Mouse (Mus musculus) liver, embryonic 16.5 days (tissue): ENCODE measurements around the gene Ddc. TPM values are rescaled to one million over a fixed set of nuclear protein-coding genes. Genes with fewer than 3 reads are reported as not detected.

Experiments
- ATAC-seq: fragments of 200-750 bp; cut with Nextera tagmentation; 2 replicates; pipeline ENCODE4 v1.8.0; 2017; ENCODE audit warnings: low read depth, mild to moderate bottlenecking, moderate number of reproducible peaks, moderate library complexity
- H3K27ac ChIP-seq: fragments of 300-500 bp; sonication (generic); 2 replicates; pipeline ENCODE4 v1.5.1; 2014; ENCODE audit warnings: mild to moderate bottlenecking, low read length
- H3K27me3 ChIP-seq: fragments of 300-500 bp; sonication (generic); 2 replicates; pipeline ENCODE4 v1.6.1; 2014; ENCODE audit warnings: low read depth, low read length, mixed read lengths; ENCODE audit not compliant: control insufficient read depth, insufficient read depth
- H3K36me3 ChIP-seq: fragments of 300-500 bp; sonication (generic); 2 replicates; pipeline ENCODE4 v1.6.1; 2014; ENCODE audit warnings: mild to moderate bottlenecking; ENCODE audit not compliant: control insufficient read depth, insufficient read depth
- H3K4me1 ChIP-seq: fragments of 300-500 bp; sonication (generic); 2 replicates; pipeline ENCODE4 v1.6.1; 2014; ENCODE audit warnings: low read depth, low read length, mixed read lengths; ENCODE audit not compliant: control insufficient read depth
- H3K4me2 ChIP-seq: fragments of 300-500 bp; sonication (generic); 2 replicates; pipeline ENCODE4 v1.6.1; 2014; ENCODE audit warnings: low read depth, low read length, mixed read lengths
- H3K4me3 ChIP-seq: fragments of 300-500 bp; sonication (generic); 2 replicates; pipeline ENCODE4 v1.5.1; 2014; ENCODE audit warnings: low read depth, mild to moderate bottlenecking, low read length
- H3K9ac ChIP-seq: fragments of 300-500 bp; sonication (generic); 2 replicates; pipeline ENCODE4 v1.6.1; 2014; ENCODE audit warnings: low read depth, low read length
- H3K9me3 ChIP-seq: fragments of 300-500 bp; sonication (generic); replicated peaks from 2 replicates; pipeline ENCODE4 v1.6.1; 2016; ENCODE audit warnings: low read length; ENCODE audit not compliant: control insufficient read depth
- WGBS: fragments of 180-500 bp; shearing (Covaris S2); extraction: QIAGEN DNeasy Blood & Tissue Kit; methylation state at CpG from one replicate; pipeline ENCODE4 v1.1.7; 2014; ENCODE audit not compliant: insufficient replicate concordance; 5-methylcytosine and 5-hydroxymethylcytosine counted together
- polyA plus RNA-seq: library from polyadenylated mRNA; unstranded; fragments of >200 nt; fragmentation: Nextera tagmentation; extraction: Ambion mirVana; gene quantifications from 2 replicates; pipeline ENCODE4 v1.2.1, GENCODE M21; 2015

Gene Ddc
- polyA plus RNA-seq, 1 experiment from 2014 or later, result 16.3 TPM

- Histone ChIP-seq H3K4me1 (no peaks in the 10 kb centered on the region), H3K9me3 (0 out of 2 replicates have a peak, but pooled peaks cover 2% of the 10 kb centered on the region), H3K27ac (no peak overlapping the region), H3K27me3 (no peaks in the 10 kb centered on the region), H3K4me3 (no peak overlapping the region), H3K4me2 (no peak overlapping the region), H3K9ac (no peak overlapping the region), H3K36me3 (no peaks in the 10 kb centered on the region)
- WGBS, result 90% methylated on average over 3 of the region's 3 CpGs
- ATAC-seq, result no peak
Observed at GRCm38 (mm10) chr11:11856959-11857358, 41.0 kb downstream of the Ddc start.

- H3K27me3 ChIP-seq, result no peaks in the 10 kb centered on the region
- peaks cover 3% of the 10 kb centered on the region for H3K4me1 ChIP-seq
- H3K36me3 ChIP-seq, result no peaks in the 10 kb centered on the region
- WGBS, result 76% methylated on average over 11 of the region's 11 CpGs
- no peak for ATAC-seq
- 0 out of 2 replicates have a peak, but pooled peaks cover 2% of the 10 kb centered on the region for H3K9me3 ChIP-seq
- no peak overlapping the region for H3K27ac ChIP-seq
- no peak overlapping the region for H3K9ac ChIP-seq
- no peak overlapping the region for H3K4me3 ChIP-seq
- no peak overlapping the region for H3K4me2 ChIP-seq
Observed at GRCm38 (mm10) chr11:11855685-11856131, 42.2 kb downstream of the Ddc start.

DNA sequence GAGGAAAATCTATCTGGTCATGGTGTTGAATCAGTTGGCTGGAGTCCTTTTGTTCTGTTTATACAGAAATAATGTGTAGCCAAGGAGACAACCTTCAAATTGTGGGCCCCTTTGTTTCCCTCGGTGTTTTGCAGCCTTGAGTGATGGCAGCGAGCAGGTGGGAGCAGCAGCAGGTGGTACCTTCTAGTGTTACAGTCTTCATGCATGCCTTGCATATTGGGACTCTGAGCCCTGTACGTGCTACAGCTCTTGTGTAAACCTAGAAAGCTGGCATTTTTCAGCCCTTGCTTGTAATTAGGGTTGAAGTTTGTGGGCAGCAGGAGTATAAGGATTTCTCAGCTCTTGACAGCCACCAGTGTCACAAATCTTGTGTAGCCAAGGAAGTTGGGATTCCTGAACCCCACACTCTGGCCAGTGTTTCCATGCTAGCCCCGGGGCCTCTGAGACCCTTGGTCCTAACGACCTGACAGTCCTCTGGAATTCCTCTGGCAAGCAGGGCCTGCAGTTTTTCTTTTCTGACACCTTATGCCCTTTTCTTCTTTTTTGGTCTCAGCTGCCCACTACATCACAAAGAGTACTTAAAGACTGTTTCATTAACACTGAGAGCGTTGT is 42.8 kb downstream of the Ddc start:
- Histone ChIP-seq H3K4me1 (peaks cover 8% of the 10 kb centered on the region), H3K27ac (no peak overlapping the region), H3K9me3 (0 out of 2 replicates have a peak, but pooled peaks cover 2% of the 10 kb centered on the region), H3K36me3 (no peaks in the 10 kb centered on the region), H3K4me3 (no peak overlapping the region), H3K4me2 (no peak overlapping the region), H3K9ac (no peak overlapping the region), H3K27me3 (no peaks in the 10 kb centered on the region)
- WGBS, result 63% methylated on average over 6 of the region's 6 CpGs
- no peak for ATAC-seq

DNA sequence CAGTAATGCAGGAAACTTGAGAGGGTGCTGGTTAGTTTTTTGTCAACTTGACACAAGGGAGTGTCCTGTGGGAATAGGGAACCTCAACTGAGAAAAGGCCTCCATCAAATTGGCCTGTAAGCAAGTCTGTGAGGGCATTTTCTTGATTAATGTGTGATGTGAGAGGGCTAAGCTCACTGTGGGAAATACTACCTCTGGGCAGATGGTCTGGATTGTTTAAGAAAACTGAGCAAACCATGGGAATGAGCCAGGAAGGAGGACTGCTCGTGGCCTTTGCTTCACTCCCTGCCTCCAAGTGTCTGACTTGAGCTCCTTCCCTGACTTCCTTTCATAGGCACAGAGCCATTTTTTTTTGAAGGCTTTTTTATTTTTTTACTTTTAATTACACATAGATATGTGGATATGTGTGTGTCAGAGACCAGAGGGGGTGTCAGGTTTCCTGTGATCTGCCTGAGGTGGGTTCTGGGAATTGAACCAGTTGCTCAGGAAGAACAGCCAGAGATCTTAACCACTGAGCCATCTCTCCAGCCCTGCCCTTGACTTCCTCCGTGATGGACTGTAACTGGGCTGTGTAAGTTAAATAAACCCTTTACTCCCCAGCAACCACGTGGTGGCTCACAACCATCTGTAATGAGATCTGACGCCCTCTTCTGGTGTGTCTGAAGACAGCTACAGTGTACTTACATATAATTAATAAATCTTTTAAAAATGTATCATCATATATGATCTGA is 44.0 kb downstream of the Ddc start:
- WGBS, result 32% methylated on average over 4 of the region's 4 CpGs
- ATAC-seq, result no peak
- Histone ChIP-seq H3K9ac (no peak overlapping the region), H3K36me3 (no peaks in the 10 kb centered on the region), H3K4me3 (no peak overlapping the region), H3K4me1 (peaks cover 11% of the 10 kb centered on the region), H3K4me2 (no peak overlapping the region), H3K27me3 (no peaks in the 10 kb centered on the region), H3K9me3 (0 out of 2 replicates have a peak, but pooled peaks cover 2% of the 10 kb centered on the region), H3K27ac (no peak overlapping the region)

DNA sequence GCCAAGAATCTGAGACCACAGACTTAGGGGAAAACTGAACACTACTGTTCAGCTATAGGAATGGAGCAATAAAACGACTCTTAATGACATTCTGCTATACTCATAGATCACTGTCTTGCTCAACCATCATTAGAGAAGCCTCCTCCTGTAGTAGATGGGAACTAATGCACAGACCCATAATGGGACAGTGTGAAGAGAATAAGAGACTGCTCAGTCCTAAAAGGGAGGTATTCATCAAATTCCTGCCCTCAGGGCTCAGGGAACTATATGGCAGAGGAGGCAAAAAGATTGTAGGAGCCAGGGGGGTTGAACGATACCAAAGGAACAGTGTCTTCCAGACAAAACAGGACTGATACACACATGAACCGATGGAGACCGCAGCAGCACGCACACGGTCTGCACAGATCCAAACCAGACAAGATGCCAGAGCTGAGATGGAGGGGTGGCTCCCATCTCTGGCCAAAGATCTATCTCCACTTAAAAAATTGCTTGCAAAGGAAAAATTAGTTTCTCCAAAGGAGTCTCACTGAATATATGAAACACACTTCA is 45.9 kb downstream of the Ddc start:
- Histone ChIP-seq H3K9ac (no peak overlapping the region), H3K27ac (no peak overlapping the region), H3K27me3 (no peaks in the 10 kb centered on the region), H3K4me2 (no peak overlapping the region), H3K9me3 (0 out of 2 replicates have a peak, but pooled peaks cover 1% of the 10 kb centered on the region), H3K4me1 (peaks cover 11% of the 10 kb centered on the region), H3K36me3 (no peaks in the 10 kb centered on the region), H3K4me3 (no peak overlapping the region)
- 74% methylated on average over 6 of the region's 6 CpGs for WGBS
- ATAC-seq, result no peak

DNA sequence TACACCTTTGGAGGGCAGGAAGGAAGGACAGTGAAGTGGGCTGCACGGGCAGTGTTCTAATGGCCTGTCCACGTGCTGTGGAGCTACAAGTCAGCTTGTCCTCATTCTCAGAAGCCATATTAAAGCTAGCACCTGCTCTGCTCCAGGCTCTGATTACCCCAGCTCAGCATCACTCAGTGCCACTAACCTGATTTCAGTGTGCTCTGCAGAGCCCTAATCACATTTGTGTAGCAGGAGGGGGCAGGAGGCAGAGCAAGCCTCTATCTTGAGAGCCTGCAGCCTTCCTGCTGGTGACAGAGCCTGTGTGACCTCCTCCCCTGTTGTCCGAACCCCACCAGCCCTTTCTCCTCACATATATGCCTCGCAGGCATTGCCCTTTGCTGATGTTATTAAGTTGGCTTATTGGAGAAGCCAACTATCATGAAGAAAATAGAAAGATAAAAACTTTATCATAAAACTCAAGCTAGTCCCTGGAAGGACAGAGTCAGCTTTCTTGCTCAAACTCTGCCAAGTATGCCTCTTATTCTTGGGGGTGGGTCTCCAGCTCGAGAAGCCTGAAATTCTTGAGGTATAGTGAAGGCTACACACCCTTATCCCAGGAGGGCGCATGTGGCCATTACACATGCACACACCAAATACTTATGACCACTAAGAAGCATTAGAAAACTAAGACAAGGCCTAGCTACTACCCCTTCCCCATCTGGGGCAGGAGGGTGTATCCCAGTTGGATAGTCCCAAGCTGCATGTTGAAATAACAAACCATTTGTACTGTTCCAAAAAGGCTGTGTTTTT is 47.3 kb downstream of the Ddc start:
- WGBS, result 52% methylated on average over 6 of the region's 6 CpGs
- H3K4me1 ChIP-seq, result peaks cover 11% of the 10 kb centered on the region
- H3K27me3 ChIP-seq, result no peaks in the 10 kb centered on the region
- H3K27ac ChIP-seq, result no peak overlapping the region
- no peaks in the 10 kb centered on the region for H3K36me3 ChIP-seq
- H3K9ac ChIP-seq, result no peak overlapping the region
- ATAC-seq, result no peak
- no peak overlapping the region for H3K4me3 ChIP-seq
- no peaks in the 10 kb centered on the region for H3K9me3 ChIP-seq
- no peak overlapping the region for H3K4me2 ChIP-seq

DNA sequence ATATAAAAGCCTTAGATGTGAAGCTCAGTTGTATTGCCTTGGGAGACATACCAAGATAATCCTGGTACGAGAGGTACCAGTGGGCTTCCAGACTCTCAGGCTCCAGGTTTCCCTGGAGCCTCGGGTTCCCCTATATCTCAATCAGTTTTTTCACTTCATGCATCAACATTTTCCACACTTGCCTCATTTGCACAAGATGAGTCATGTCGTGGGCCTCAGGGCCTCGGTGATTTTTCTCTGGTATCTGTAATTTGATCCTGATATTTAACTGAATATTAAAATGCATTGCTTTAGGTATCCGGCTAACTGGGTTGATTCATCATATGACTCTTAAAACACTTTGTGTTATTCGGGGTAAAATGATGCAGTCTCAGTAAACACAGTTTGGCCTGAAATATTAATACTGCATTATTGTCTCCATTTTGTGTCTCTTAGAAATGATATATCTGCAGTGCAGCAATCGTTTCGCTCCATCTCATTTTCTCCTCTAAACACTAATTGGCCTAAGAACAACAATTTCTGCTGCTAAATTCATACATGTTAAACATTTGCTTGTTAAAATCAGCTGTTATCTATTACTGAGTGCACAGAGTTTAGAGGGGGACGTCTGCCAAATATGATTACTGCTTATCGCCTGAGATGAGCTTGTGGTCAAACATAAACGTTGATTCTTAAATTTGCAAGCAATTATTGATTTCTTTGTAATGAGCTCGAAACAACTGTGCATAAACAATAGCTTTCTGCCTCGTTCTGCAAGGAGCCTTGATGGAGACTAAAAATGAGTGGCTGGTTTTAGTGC is 48.2 kb downstream of the Ddc start:
- Histone ChIP-seq H3K27ac (no peak overlapping the region), H3K9ac (no peak overlapping the region), H3K9me3 (no peaks in the 10 kb centered on the region), H3K4me3 (no peak overlapping the region), H3K27me3 (no peaks in the 10 kb centered on the region), H3K4me1 (peaks cover 11% of the 10 kb centered on the region), H3K36me3 (no peaks in the 10 kb centered on the region), H3K4me2 (no peak overlapping the region)
- WGBS, result 45% methylated on average over 13 of the region's 13 CpGs
- ATAC-seq, result no peak

DNA sequence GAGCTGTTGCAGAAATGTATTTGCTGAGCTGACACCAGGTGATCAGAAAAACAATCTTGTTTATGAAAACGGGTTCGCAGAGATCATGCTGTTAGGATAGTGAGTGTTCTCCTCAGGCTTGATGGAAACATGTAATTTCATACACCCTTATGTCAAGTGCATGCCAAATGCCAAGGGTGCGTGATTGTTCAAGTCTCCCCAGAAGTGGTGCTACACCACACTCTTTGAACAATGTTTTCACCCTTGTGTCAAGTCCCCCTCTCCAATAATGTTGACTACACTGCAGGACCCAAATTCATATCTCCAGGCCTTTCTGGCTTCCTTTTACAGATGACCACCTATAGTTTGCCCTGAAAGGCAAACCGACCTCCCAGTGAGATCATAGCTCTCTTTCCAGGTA is 49.5 kb downstream of the Ddc start:
- Histone ChIP-seq H3K4me1 (peaks cover 16% of the 10 kb centered on the region), H3K4me3 (no peak overlapping the region), H3K27ac (no peak overlapping the region), H3K36me3 (no peaks in the 10 kb centered on the region), H3K9me3 (no peaks in the 10 kb centered on the region), H3K9ac (no peak overlapping the region), H3K4me2 (no peak overlapping the region), H3K27me3 (no peaks in the 10 kb centered on the region)
- WGBS, result 71% methylated on average over 4 of the region's 4 CpGs
- ATAC-seq, result no peak
